Mouse (Mus musculus): ENCODE data around the gene Olfr222. TPM values are rescaled to one million over a fixed set of nuclear protein-coding genes. Genes with fewer than 3 reads are reported as not detected.

The Olfr222 gene
- polyA plus RNA-seq, 1 experiment from 2014 or later = not detected

Other genes with a start within 250 kb of the Olfr222 start
- gene Prss38, start 200.6 kb downstream of the Olfr222 start, polyA plus RNA-seq (2014; fragmentation: Nextera tagmentation; extraction: Ambion mirVana) = not detected in 2 replicates
- 11.2 and 12.6 TPM in 2 replicates for gene Jmjd4, start 126.2 kb downstream of the Olfr222 start, polyA plus RNA-seq (2014; fragmentation: Nextera tagmentation; extraction: Ambion mirVana)
- 113 and 116 TPM in 2 replicates for gene Snap47, start 125.0 kb downstream of the Olfr222 start, polyA plus RNA-seq (2014; fragmentation: Nextera tagmentation; extraction: Ambion mirVana)
- 9.0 and 9.1 TPM in 2 replicates for gene Zfp867, start 103.8 kb downstream of the Olfr222 start, polyA plus RNA-seq (2014; fragmentation: Nextera tagmentation; extraction: Ambion mirVana)
- gene Zkscan17, start 49.5 kb downstream of the Olfr222 start, polyA plus RNA-seq (2014; fragmentation: Nextera tagmentation; extraction: Ambion mirVana) = 19.4 and 20.9 TPM in 2 replicates
- 0.14 and 0.27 TPM in 2 replicates for gene Nlrp3, start 34.7 kb downstream of the Olfr222 start, polyA plus RNA-seq (2014; fragmentation: Nextera tagmentation; extraction: Ambion mirVana)
- not detected in 2 replicates for gene Olfr223, start 17.1 kb upstream of the Olfr222 start, polyA plus RNA-seq (2014; fragmentation: Nextera tagmentation; extraction: Ambion mirVana)
- 68.8 and 69.1 TPM in 2 replicates for gene Mprip, start 85.1 kb upstream of the Olfr222 start, polyA plus RNA-seq (2014; fragmentation: Nextera tagmentation; extraction: Ambion mirVana)
- gene Pld6, start 211.4 kb upstream of the Olfr222 start, polyA plus RNA-seq (2014; fragmentation: Nextera tagmentation; extraction: Ambion mirVana) = 1.7 and 2.5 TPM in 2 replicates
- gene Flcn, start 233.8 kb upstream of the Olfr222 start, polyA plus RNA-seq (2014; fragmentation: Nextera tagmentation; extraction: Ambion mirVana) = 25.2 and 31.5 TPM in 2 replicates